Mouse (Mus musculus) CH12.LX (cell line): ENCODE measurements around the gene Olfr103. TPM values are rescaled to one million over a fixed set of nuclear protein-coding genes. Genes with fewer than 3 reads are reported as not detected.

Experiments
- DNase-seq: peaks from one replicate; pipeline ENCODE4 v3.0.0-alpha.2; 2013; ENCODE audit errors: extremely low read depth
- H3K27ac ChIP-seq: 2 replicates; pipeline ENCODE4 v1.5.1; 2012; ENCODE audit warnings: low read depth, mild to moderate bottlenecking, control low read depth, moderate library complexity; ENCODE audit not compliant: insufficient read depth
- H3K27me3 ChIP-seq: replicated peaks from 2 replicates; pipeline ENCODE3; 2012; ENCODE audit warnings: inconsistent platforms
- H3K36me3 ChIP-seq, 2 experiments: replicated peaks in 1 of 2; 2 replicates each; pipeline versions ENCODE3 to v1.6.1; 2012; ENCODE audit warnings: inconsistent platforms in 1 of 2, low read length in 1 of 2, mild to moderate bottlenecking in 1 of 2, mixed read lengths in 1 of 2, moderate library complexity in 1 of 2; ENCODE audit not compliant: control insufficient read depth in 1 of 2, insufficient read depth in 1 of 2
- H3K4me1 ChIP-seq, 2 experiments: 2 replicates each; pipeline ENCODE4 v1.6.1; 2012; ENCODE audit warnings: inconsistent platforms in 1 of 2, moderate library complexity in 1 of 2; ENCODE audit not compliant: insufficient read depth in 2 of 2, control insufficient read depth in 1 of 2
- H3K4me2 ChIP-seq: 2 replicates; pipeline ENCODE4 v1.6.1; 2012; ENCODE audit warnings: low read depth, mild to moderate bottlenecking, control low read depth; ENCODE audit not compliant: poor library complexity, insufficient read depth, severe bottlenecking
- H3K4me3 ChIP-seq, 3 experiments: fragments of 150-350 bp in 1 of 3; sonication (generic) in 1 of 3; replicated peaks in 1 of 3; 2 replicates each; pipeline versions ENCODE3 to v1.5.1; 2011 to 2012; ENCODE audit warnings: low read depth in 2 of 3, low read length in 2 of 3, mild to moderate bottlenecking in 2 of 3, moderate library complexity in 2 of 3, control low read depth in 1 of 3, improper control_type of control experiment in 1 of 3, inconsistent platforms in 1 of 3, mixed read lengths in 1 of 3; ENCODE audit not compliant: poor library complexity in 1 of 3
- H3K79me2 ChIP-seq: replicated peaks from 2 replicates; pipeline ENCODE4 v1.6.1; 2012; ENCODE audit warnings: mild to moderate bottlenecking, moderate library complexity; ENCODE audit not compliant: control insufficient read depth, poor library complexity, insufficient read depth, severe bottlenecking; ENCODE audit errors: extremely low read depth
- H3K9ac ChIP-seq: 2 replicates; pipeline ENCODE4 v1.6.1; 2012; ENCODE audit warnings: low read depth, mild to moderate bottlenecking, control low read depth, moderate library complexity; ENCODE audit not compliant: insufficient read depth
- H3K9me3 ChIP-seq: replicated peaks from 2 replicates; pipeline ENCODE3; 2012; ENCODE audit warnings: low read length, inconsistent platforms, mixed read lengths
- BHLHE40 ChIP-seq: IDR thresholded peaks from 2 replicates; pipeline ENCODE4 v1.6.1; 2011; ENCODE audit warnings: mild to moderate bottlenecking, low read depth, low read length, improper control_type of control experiment
- CHD1 ChIP-seq: IDR thresholded peaks from 2 replicates; pipeline ENCODE4 v1.6.1; 2012; ENCODE audit warnings: low read depth, low read length, improper control_type of control experiment, inconsistent platforms
- CHD2 ChIP-seq: IDR thresholded peaks from 2 replicates; pipeline ENCODE4 v1.6.1; 2011; ENCODE audit warnings: low read length, improper control_type of control experiment
- E2F4 ChIP-seq: IDR thresholded peaks from 2 replicates; pipeline ENCODE4 v1.6.1; 2011; ENCODE audit warnings: low read depth, low read length, improper control_type of control experiment; ENCODE audit not compliant: insufficient replicate concordance
- EP300 ChIP-seq: IDR thresholded peaks from 2 replicates; pipeline ENCODE4 v1.6.1; 2011; ENCODE audit warnings: low read length, improper control_type of control experiment
- ETS1 ChIP-seq: conservative IDR thresholded peaks from 2 replicates; pipeline ENCODE4 v1.6.1; 2012; ENCODE audit warnings: low read depth, mild to moderate bottlenecking, inconsistent platforms, low read length, improper control_type of control experiment, moderate library complexity
- IRF4 ChIP-seq: IDR thresholded peaks from 2 replicates; pipeline ENCODE4 v1.6.1; 2014; ENCODE audit warnings: low read depth, mild to moderate bottlenecking, inconsistent platforms, low read length, improper control_type of control experiment
- JUN ChIP-seq: IDR thresholded peaks from 2 replicates; pipeline ENCODE4 v1.6.1; 2011; ENCODE audit warnings: low read depth, mild to moderate bottlenecking, low read length, improper control_type of control experiment, moderate library complexity; ENCODE audit not compliant: insufficient read depth
- MAX ChIP-seq: IDR thresholded peaks from 2 replicates; pipeline ENCODE4 v1.6.1; 2011; ENCODE audit warnings: low read length, improper control_type of control experiment
- MAZ ChIP-seq: IDR thresholded peaks from 2 replicates; pipeline ENCODE4 v1.6.1; 2012; ENCODE audit warnings: low read depth, mild to moderate bottlenecking, inconsistent platforms, low read length, improper control_type of control experiment, moderate library complexity
- MEF2A ChIP-seq: IDR thresholded peaks from 2 replicates; pipeline ENCODE4 v1.6.1; 2014; ENCODE audit warnings: low read depth, mild to moderate bottlenecking, inconsistent platforms, low read length, improper control_type of control experiment, borderline replicate concordance
- MYC ChIP-seq: IDR thresholded peaks from 2 replicates; pipeline ENCODE4 v1.6.1; 2011; ENCODE audit warnings: low read depth, mild to moderate bottlenecking, improper control_type of control experiment, low read length
- NRF1 ChIP-seq: IDR thresholded peaks from 2 replicates; pipeline ENCODE4 v1.6.1; 2014; ENCODE audit warnings: low read depth, mild to moderate bottlenecking, inconsistent platforms, low read length, improper control_type of control experiment, moderate library complexity
- PAX5 ChIP-seq: IDR thresholded peaks from 2 replicates; pipeline ENCODE4 v1.6.1; 2012; ENCODE audit warnings: low read length, inconsistent platforms, mixed read lengths
- POLR2A ChIP-seq: IDR thresholded peaks from 2 replicates; pipeline ENCODE4 v1.6.1; 2011; ENCODE audit warnings: low read depth, mild to moderate bottlenecking, improper control_type of control experiment, low read length
- RAD21 ChIP-seq: IDR thresholded peaks from 2 replicates; pipeline ENCODE4 v1.6.1; 2011; ENCODE audit warnings: low read depth, mild to moderate bottlenecking, low read length, improper control_type of control experiment, moderate library complexity
- RCOR1 ChIP-seq: conservative IDR thresholded peaks from 2 replicates; pipeline ENCODE4 v1.6.1; 2012; ENCODE audit warnings: low read depth, mild to moderate bottlenecking, inconsistent platforms, low read length, improper control_type of control experiment
- SMC3 ChIP-seq: IDR thresholded peaks from 2 replicates; pipeline ENCODE4 v1.6.1; 2011; ENCODE audit warnings: low read depth, low read length, improper control_type of control experiment
- TBP ChIP-seq: conservative IDR thresholded peaks from 2 replicates; pipeline ENCODE4 v1.6.1; 2011; ENCODE audit warnings: low read depth, low read length, improper control_type of control experiment
- TCF12 ChIP-seq: IDR thresholded peaks from 2 replicates; pipeline ENCODE4 v1.6.1; 2014; ENCODE audit warnings: low read depth, mild to moderate bottlenecking, inconsistent platforms, low read length, improper control_type of control experiment
- UBTF ChIP-seq: IDR thresholded peaks from 2 replicates; pipeline ENCODE4 v1.6.1; 2012; ENCODE audit warnings: low read depth, mild to moderate bottlenecking, inconsistent platforms, low read length, improper control_type of control experiment, moderate library complexity
- ZC3H11A ChIP-seq: IDR thresholded peaks from 2 replicates; pipeline ENCODE4 v1.6.1; 2012; ENCODE audit warnings: low read depth, mild to moderate bottlenecking, inconsistent platforms, low read length, improper control_type of control experiment
- ZKSCAN1 ChIP-seq: IDR thresholded peaks from 2 replicates; pipeline ENCODE4 v1.6.1; 2012; ENCODE audit warnings: low read depth, inconsistent platforms, low read length, improper control_type of control experiment, borderline replicate concordance
- ZNF384 ChIP-seq: IDR thresholded peaks from 2 replicates; pipeline ENCODE4 v1.6.1; 2012; ENCODE audit warnings: low read depth, low read length, improper control_type of control experiment, inconsistent platforms
- dilution Hi-C: fragments of 300-500 bp; cut with MboI; formaldehyde crosslinking; loops from 2 replicates; pipeline ENCODE4 v1.14.3; 2020; ENCODE audit warnings: low sequenced_read_pairs; ENCODE audit not compliant: extremely low pct_unique_long_range_greater_than_20kb, extremely low pct_ligation_motif_present
- in situ Hi-C: fragments of 300-500 bp; cut with MboI; formaldehyde crosslinking; loops from 3 replicates; pipeline ENCODE4 v1.14.3; 2019; ENCODE audit warnings: low sequenced_read_pairs, low pct_ligation_motif_present, low pct_unique_long_range_greater_than_20kb, mixed read lengths
- polyA plus RNA-seq: library from polyadenylated mRNA; unstranded; fragments of >175 nt; gene quantifications from 2 replicates; pipeline ENCODE4 v1.2.1, GENCODE M21; 2012; ENCODE audit warnings: low read depth; ENCODE audit not compliant: insufficient read length
- total RNA-seq, 2 experiments: library from RNA; depleted of rRNA; stranded (reverse); fragments of 300-350 nt in 1 of 2; fragments of >200 nt in 1 of 2; gene quantifications; 2 replicates each; pipeline ENCODE4 v1.2.3; 2012 to 2014

Gene Olfr103
- total RNA-seq (2012; rRNA removed) (not detected in 2 replicates), total RNA-seq (2014; rRNA removed) (not detected in 2 replicates), polyA plus RNA-seq (not detected in 2 replicates)

DNA sequence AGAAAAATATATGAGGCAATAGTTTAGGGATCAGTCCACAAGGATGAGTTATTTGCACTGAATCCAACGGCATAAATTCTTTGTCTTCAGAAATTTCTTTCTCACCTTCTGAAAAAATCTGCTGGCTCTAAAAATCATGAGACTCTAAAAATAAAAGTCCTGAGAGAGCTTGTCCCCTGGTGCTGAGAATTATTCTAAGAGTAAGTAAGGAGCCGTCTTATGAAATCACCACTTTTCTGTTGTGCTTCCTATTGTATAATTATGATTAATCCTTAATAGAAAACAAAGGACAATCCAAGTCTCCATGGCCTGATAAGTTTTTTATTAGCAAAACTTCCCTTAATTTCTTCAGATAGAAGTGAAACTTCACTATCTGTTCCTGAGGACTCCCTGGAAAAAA, at the start of gene Olfr103:
TSS of gene Olfr103 (minus strand) at position 101 of the 400 bp plus-strand sequence.
- no peak for DNase-seq
- Histone ChIP-seq H3K9ac (no peak within 1 kb of the TSS), H3K79me2 (no peaks in the 10 kb centered on the region), H3K27ac (no peak within 1 kb of the TSS), H3K36me3 (no peaks in the 10 kb centered on the region), H3K4me2 (no peak within 1 kb of the TSS)
- in situ Hi-C loops: no loop called here
- TF ChIP-seq POLR2A: no peak
- TF ChIP-seq TBP: no peak
- no peak for TF ChIP-seq UBTF
- TF ChIP-seq RCOR1: no peak
- no peak for TF ChIP-seq MEF2A
- no peak for TF ChIP-seq ZC3H11A
- TF ChIP-seq MAZ: no peak
- no peak for TF ChIP-seq IRF4
- TF ChIP-seq ZNF384: no peak
- no peak for TF ChIP-seq ZKSCAN1
- no peak for TF ChIP-seq ETS1
- TF ChIP-seq JUN: no peak
- no peak for TF ChIP-seq EP300
- TF ChIP-seq, all 38 proteins: peak for 0
- H3K4me1 ChIP-seq: no peaks in the 10 kb centered on the region
- H3K4me3 ChIP-seq: no peak within 1 kb of the TSS
- dilution Hi-C loops: no loop called here
- H3K27me3 ChIP-seq: peaks cover 26% of the 10 kb centered on the region
- no peaks in the 10 kb centered on the region for H3K9me3 ChIP-seq

DNA sequence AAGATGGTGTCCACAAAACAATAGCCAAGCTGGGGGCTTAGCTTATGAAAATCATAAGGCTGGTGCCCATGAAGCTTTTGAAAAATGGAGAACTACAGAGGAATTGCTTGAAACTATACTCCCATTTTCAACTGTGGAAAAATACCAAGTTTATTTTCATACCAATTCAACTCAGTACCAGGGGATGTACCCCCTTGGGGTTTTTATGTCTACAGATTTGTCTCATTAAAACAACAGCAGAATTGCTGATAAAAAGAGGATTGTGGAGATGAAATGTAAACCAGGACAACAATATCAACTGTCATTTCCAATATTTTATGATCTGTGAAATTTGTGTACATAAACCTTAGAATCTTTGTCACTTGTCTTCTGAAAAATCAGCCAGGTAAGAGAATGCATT, 39.2 kb upstream of the Olfr103 start, which contains the start of gene Olfr105-ps:
TSS of gene Olfr105-ps (plus strand) at position 301 of the 400 bp plus-strand sequence.
- TF ChIP-seq MYC (no peak), RCOR1 (no peak), MAZ (no peak)
- no peak within 1 kb of the TSS for H3K27ac ChIP-seq
- H3K9me3 ChIP-seq: no peaks in the 10 kb centered on the region
- H3K9ac ChIP-seq: no peak within 1 kb of the TSS
- DNase-seq: no peak
- H3K4me3 ChIP-seq: no peak within 1 kb of the TSS
- H3K4me2 ChIP-seq: no peak within 1 kb of the TSS
- in situ Hi-C loops: no loop called here
- H3K79me2 ChIP-seq: no peaks in the 10 kb centered on the region
- no peaks in the 10 kb centered on the region for H3K4me1 ChIP-seq
- dilution Hi-C loops: no loop called here
- no peaks in the 10 kb centered on the region for H3K36me3 ChIP-seq
- peaks cover 5% of the 10 kb centered on the region for H3K27me3 ChIP-seq

DNA sequence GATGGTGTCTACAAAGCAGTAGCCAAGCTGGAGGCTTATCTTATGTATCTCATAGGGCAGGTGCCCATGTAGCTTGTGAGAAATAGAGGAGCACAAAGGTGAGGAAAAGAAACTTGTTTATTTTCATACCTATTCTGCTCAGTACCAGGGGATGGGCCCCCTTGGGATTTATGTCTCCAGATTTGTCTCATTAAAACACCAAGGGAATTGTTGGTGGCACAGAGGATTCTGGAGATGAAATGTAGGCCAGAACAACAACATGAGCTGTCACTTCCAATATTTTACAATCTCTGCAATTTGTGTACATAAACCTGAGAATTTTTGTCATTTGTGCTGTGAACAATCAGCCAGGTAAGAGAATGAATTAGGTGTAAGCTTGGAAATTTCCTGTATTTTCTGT, 19.8 kb upstream of the Olfr103 start, which contains the start of gene Olfr104-ps:
TSS of gene Olfr104-ps (plus strand) at position 301 of the 400 bp plus-strand sequence.
- in situ Hi-C loops: no loop called here
- Histone ChIP-seq H3K27me3 (peaks cover 4% of the 10 kb centered on the region), H3K9me3 (no peaks in the 10 kb centered on the region), H3K79me2 (no peaks in the 10 kb centered on the region), H3K27ac (no peak within 1 kb of the TSS), H3K9ac (no peak within 1 kb of the TSS), H3K4me3 (no peak within 1 kb of the TSS), H3K4me1 (no peaks in the 10 kb centered on the region), H3K36me3 (no peaks in the 10 kb centered on the region), H3K4me2 (no peak within 1 kb of the TSS)
- DNase-seq: no peak
- dilution Hi-C loops: no loop called here
- TF ChIP-seq MEF2A: no peak
- no peak for TF ChIP-seq BHLHE40
- TF ChIP-seq TCF12: no peak
- TF ChIP-seq MAX: no peak
- no peak for TF ChIP-seq E2F4
- TF ChIP-seq EP300: no peak
- no peak for TF ChIP-seq RAD21
- no peak for TF ChIP-seq ZKSCAN1
- TF ChIP-seq ZC3H11A: no peak
- TF ChIP-seq SMC3: no peak
- no peak for TF ChIP-seq MYC
- no peak for TF ChIP-seq IRF4
- no peak for TF ChIP-seq CHD1
- no peak for TF ChIP-seq CHD2
- no peak for TF ChIP-seq POLR2A
- no peak for TF ChIP-seq NRF1
- no peak for TF ChIP-seq MAZ
- TF ChIP-seq PAX5: no peak
